Mouse (Mus musculus): ENCODE results near the gene Abhd6. TPM values are rescaled to one million over a fixed set of nuclear protein-coding genes. Genes with fewer than 3 reads are reported as not detected.
A peak's percentile ranks its signal among the peaks of the same experiment; 100 is the strongest.

Abhd6 gene
- polyA plus RNA-seq, 1 experiment from 2014 or later: 23.8 TPM

DNA sequence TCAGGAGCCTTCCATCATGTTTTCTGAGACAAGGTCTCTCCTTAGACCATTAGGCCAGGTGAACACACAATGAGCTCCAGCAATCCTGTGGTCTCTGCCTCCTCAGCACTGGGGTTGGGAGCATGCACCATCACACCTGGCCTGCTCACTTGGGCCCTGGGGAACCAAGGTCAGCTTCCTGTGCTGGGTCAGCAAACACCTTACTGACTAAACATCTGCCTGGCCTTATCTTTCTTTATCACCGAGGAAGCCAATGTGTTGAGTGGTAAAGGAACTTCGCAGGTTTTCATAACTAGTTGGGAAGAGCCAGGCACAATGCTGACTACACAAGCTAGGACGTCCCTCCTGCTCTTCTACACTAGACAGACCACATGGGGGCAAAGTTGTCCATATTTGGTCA lies 12.7 kb upstream of the Abhd6 start:
- 77% methylated on average over 3 of the region's 3 CpGs for WGBS
- no peak overlapping the region for H3K4me3 ChIP-seq (ENCODE audit: low read depth, low read length)
- no peaks in the 10 kb centered on the region for H3K9me3 ChIP-seq (ENCODE audit: control insufficient read depth, low read length)
- no peaks in the 10 kb centered on the region for H3K27me3 ChIP-seq (ENCODE audit: control insufficient read depth, insufficient read depth, low read length)
- H3K36me3 ChIP-seq (ENCODE audit: control insufficient read depth, insufficient read depth, low read length): no peaks in the 10 kb centered on the region
- H3K4me2 ChIP-seq (ENCODE audit: low read depth, severe bottlenecking): no peak overlapping the region
- H3K27ac ChIP-seq (replicated peaks; ENCODE audit: low read depth, low read length): no peak overlapping the region
- H3K9ac ChIP-seq (ENCODE audit: low read length): no peak overlapping the region
- no peaks in the 10 kb centered on the region for H3K4me1 ChIP-seq (ENCODE audit: control insufficient read depth, insufficient read depth, low read length)
- ATAC-seq (ENCODE audit: insufficient number of reproducible peaks, low FRiP score, low TSS enrichment, low read depth) (no peak), DNase-seq (ENCODE audit: low spot score) (no peak)

DNA sequence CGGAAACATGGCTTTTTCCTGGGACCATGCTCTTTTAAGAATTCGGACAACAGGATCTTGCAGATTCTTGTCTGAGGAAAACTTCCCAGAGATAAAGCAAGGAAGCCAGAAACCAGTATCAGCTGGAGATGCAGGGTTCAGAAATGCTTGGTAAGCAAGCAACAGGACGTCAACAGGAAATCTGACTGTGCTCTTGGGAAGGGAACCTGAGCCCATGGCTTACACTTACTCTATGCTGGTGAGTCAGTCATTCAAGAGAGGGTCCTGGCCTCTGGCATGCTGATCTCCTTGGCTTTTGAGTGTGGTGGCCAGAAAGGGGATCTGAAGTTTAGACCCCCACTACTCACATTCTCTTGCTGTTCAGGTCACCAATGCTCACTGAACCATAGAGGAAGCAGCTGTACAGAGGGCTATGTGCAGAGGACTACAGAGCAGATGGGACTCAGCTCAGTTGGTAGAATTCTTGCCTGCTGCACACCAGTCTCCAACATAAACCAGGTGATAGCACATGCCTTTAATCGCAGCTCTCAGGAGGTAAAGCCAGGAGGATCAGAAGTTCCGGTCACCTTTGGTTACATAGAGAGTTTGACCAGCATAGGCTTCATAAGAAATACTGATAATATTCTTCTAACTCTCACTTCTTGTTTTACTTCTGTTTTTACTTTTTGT lies 11.5 kb upstream of the Abhd6 start:
- Histone ChIP-seq H3K27ac (replicated peaks; ENCODE audit: low read depth, low read length) (no peak overlapping the region), H3K4me3 (ENCODE audit: low read depth, low read length) (no peak overlapping the region), H3K4me1 (ENCODE audit: control insufficient read depth, insufficient read depth, low read length) (no peaks in the 10 kb centered on the region), H3K27me3 (ENCODE audit: control insufficient read depth, insufficient read depth, low read length) (no peaks in the 10 kb centered on the region), H3K4me2 (ENCODE audit: low read depth, severe bottlenecking) (no peak overlapping the region), H3K36me3 (ENCODE audit: control insufficient read depth, insufficient read depth, low read length) (no peaks in the 10 kb centered on the region), H3K9me3 (ENCODE audit: control insufficient read depth, low read length) (no peaks in the 10 kb centered on the region), H3K9ac (ENCODE audit: low read length) (no peak overlapping the region)
- WGBS: 86% methylated on average over 5 of the region's 5 CpGs
- no peak for DNase-seq (ENCODE audit: low spot score)
- ATAC-seq (ENCODE audit: insufficient number of reproducible peaks, low FRiP score, low TSS enrichment, low read depth): no peak

DNA sequence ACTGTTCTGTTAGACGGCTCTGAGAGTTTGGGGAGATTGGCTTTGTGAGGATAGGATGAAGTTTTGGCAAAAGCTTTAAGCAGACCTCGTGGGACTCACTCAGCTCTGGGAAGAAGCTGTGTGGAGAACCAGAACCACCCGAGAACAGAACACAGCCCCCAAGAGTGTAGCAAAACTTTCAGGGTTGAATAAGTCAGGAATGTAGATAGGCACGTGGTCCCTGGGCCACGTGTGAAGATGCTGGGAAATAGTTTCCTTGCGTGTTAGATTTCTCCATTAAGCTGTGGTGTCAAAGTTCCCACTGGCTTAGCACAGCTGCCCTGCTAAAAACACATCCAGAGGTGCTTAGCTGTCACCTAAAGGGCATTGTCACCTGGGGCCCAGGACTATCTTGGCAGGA lies 10.5 kb upstream of the Abhd6 start:
- Histone ChIP-seq H3K36me3 (ENCODE audit: control insufficient read depth, insufficient read depth, low read length) (no peaks in the 10 kb centered on the region), H3K9me3 (ENCODE audit: control insufficient read depth, low read length) (no peaks in the 10 kb centered on the region), H3K9ac (ENCODE audit: low read length) (no peak overlapping the region), H3K27me3 (ENCODE audit: control insufficient read depth, insufficient read depth, low read length) (no peaks in the 10 kb centered on the region), H3K4me1 (ENCODE audit: control insufficient read depth, insufficient read depth, low read length) (no peaks in the 10 kb centered on the region), H3K4me3 (ENCODE audit: low read depth, low read length) (no peak overlapping the region), H3K27ac (replicated peaks; ENCODE audit: low read depth, low read length) (no peak overlapping the region), H3K4me2 (ENCODE audit: low read depth, severe bottlenecking) (no peak overlapping the region)
- DNase-seq (ENCODE audit: low spot score): no peak
- no peak for ATAC-seq (ENCODE audit: insufficient number of reproducible peaks, low FRiP score, low TSS enrichment, low read depth)
- WGBS: 67% methylated on average over 6 of the region's 6 CpGs

DNA sequence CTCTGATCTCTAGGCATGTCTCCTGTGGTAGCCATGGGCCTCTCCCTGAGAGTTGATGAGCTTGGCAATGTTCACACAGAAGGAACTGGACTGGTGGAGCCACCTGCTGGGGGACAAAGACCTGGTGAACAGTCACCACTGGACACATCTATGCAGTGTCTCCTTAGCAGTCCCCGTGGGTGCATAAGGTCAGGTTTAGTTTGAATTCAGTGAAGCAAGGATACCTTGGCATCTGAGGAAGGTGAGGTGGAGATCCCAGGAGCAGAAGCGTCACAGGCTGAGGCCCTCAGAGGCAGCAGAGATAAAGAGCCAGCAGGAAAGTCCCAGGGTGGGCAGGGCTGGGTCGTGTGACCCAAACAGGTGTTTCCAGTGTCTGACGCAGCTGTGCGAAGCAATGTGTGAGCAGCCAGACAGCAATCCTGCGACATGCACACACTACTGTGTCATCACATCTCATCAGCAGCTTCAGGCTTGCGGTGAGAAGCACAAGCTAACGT lies 8.4 kb upstream of the Abhd6 start, which contains the start of gene Dnase1l3:
Gene Dnase1l3 (minus strand): TSS at position 303 of the 497 bp plus-strand sequence.
- Histone ChIP-seq H3K36me3 (ENCODE audit: control insufficient read depth, insufficient read depth, low read length) (no peaks in the 10 kb centered on the region), H3K4me1 (ENCODE audit: control insufficient read depth, insufficient read depth, low read length) (no peaks in the 10 kb centered on the region), H3K4me2 (ENCODE audit: low read depth, severe bottlenecking) (no peak within 1 kb of the TSS), H3K27me3 (ENCODE audit: control insufficient read depth, insufficient read depth, low read length) (0 out of 2 replicates have a peak, but pooled peaks cover 3% of the 10 kb centered on the region), H3K4me3 (ENCODE audit: low read depth, low read length) (no peak within 1 kb of the TSS), H3K9me3 (ENCODE audit: control insufficient read depth, low read length) (no peaks in the 10 kb centered on the region), H3K9ac (ENCODE audit: low read length) (no peak within 1 kb of the TSS), H3K27ac (replicated peaks; ENCODE audit: low read depth, low read length) (no peak within 1 kb of the TSS)
- ATAC-seq (ENCODE audit: insufficient number of reproducible peaks, low FRiP score, low TSS enrichment, low read depth) (no peak), DNase-seq (ENCODE audit: low spot score) (peak; percentile 42)
- 68% methylated on average over 8 of the region's 8 CpGs for WGBS

DNA sequence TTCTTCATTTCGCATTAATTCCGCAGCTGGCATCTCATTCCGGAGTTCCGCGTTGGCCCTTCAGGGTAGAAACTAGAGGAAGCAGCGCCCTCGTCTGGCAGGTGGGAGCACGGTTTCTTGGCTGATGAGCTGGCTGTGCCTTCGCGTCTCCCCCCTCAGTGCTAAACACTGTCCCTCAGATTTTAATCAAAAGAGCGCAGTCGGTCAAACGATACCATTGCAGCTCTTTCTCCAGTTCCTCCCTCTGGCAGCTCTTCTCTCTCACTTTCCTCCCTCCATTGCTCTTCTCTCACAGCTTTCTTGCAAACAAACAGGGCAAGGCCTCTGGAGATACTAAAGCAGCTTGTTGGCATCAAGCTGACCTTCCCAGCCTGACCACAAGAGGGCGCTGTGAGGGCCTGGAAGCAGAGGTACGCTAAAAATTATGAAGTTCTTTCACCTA lies 5.4 kb upstream of the Abhd6 start:
- no peak overlapping the region; the same call in 1 of the 2 replicates for H3K9ac ChIP-seq (ENCODE audit: low read length)
- no peaks in the 10 kb centered on the region for H3K4me1 ChIP-seq (ENCODE audit: control insufficient read depth, insufficient read depth, low read length)
- 2% methylated on average over 15 of the region's 15 CpGs for WGBS
- ATAC-seq (ENCODE audit: insufficient number of reproducible peaks, low FRiP score, low TSS enrichment, low read depth): no peak
- peak; percentile 93 for DNase-seq (ENCODE audit: low spot score)
- no peaks in the 10 kb centered on the region for H3K9me3 ChIP-seq (ENCODE audit: control insufficient read depth, low read length)
- peaks cover 12% of the 10 kb centered on the region for H3K27me3 ChIP-seq (ENCODE audit: control insufficient read depth, insufficient read depth, low read length)
- no peaks in the 10 kb centered on the region for H3K36me3 ChIP-seq (ENCODE audit: control insufficient read depth, insufficient read depth, low read length)
- no peak overlapping the region for H3K27ac ChIP-seq (replicated peaks; ENCODE audit: low read depth, low read length)
- H3K4me2 ChIP-seq (ENCODE audit: low read depth, severe bottlenecking): peak overlapping the region; percentile 35
- no peak overlapping the region for H3K4me3 ChIP-seq (ENCODE audit: low read depth, low read length)

DNA sequence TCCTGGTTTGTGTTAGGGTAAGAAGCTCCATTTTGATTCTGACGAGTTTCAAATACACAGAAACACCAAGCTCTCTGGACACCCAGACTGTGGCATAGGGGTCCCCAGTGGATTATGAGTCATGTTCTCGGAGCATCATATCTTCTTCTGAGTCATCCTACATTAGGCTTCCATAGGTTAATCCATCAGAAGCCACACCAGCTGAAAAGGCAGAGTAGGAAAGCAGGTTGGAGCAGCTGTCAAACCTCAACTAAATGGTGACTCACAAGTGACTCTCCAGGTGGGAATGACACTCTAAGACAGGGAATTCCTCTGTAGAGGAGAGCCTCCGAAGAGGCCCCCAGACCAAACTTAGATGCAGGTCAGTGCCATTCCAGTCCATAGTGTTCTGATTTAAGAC lies 3.7 kb upstream of the Abhd6 start:
- Histone ChIP-seq H3K27me3 (ENCODE audit: control insufficient read depth, insufficient read depth, low read length) (peaks cover 12% of the 10 kb centered on the region), H3K4me3 (ENCODE audit: low read depth, low read length) (no peak overlapping the region), H3K4me2 (ENCODE audit: low read depth, severe bottlenecking) (no peak overlapping the region), H3K27ac (replicated peaks; ENCODE audit: low read depth, low read length) (no peak overlapping the region), H3K36me3 (ENCODE audit: control insufficient read depth, insufficient read depth, low read length) (no peaks in the 10 kb centered on the region), H3K9me3 (ENCODE audit: control insufficient read depth, low read length) (no peaks in the 10 kb centered on the region), H3K4me1 (ENCODE audit: control insufficient read depth, insufficient read depth, low read length) (peaks cover 3% of the 10 kb centered on the region; the same call in 1 of the 2 replicates), H3K9ac (ENCODE audit: low read length) (no peak overlapping the region)
- ATAC-seq (ENCODE audit: insufficient number of reproducible peaks, low FRiP score, low TSS enrichment, low read depth): no peak
- no peak for DNase-seq (ENCODE audit: low spot score)
- WGBS: 85% methylated on average over 3 of the region's 3 CpGs

DNA sequence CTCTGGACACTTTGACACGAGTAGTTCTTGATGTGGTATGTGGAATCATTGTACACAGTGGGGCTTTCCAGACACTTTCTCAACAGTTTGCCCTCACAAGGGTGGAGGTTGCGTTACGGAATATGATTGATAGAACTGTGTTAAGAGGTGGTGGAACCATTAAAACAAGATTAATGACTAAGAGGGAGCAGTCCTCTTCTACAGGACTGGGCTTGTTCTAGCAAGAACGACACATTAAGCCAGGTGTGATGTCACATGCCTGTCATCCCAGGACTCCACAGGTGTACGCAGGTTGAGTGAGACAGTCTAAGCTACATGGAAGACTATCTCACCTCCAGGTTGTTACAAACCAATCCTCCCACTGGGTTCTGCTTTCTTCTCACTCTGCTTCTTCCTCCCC lies 3.3 kb upstream of the Abhd6 start:
- H3K4me2 ChIP-seq (ENCODE audit: low read depth, severe bottlenecking): no peak overlapping the region
- no peak overlapping the region for H3K27ac ChIP-seq (replicated peaks; ENCODE audit: low read depth, low read length)
- peaks cover 14% of the 10 kb centered on the region for H3K27me3 ChIP-seq (ENCODE audit: control insufficient read depth, insufficient read depth, low read length)
- WGBS: 69% methylated on average over 5 of the region's 5 CpGs
- no peak overlapping the region for H3K4me3 ChIP-seq (ENCODE audit: low read depth, low read length)
- H3K9ac ChIP-seq (ENCODE audit: low read length): no peak overlapping the region
- peaks cover 3% of the 10 kb centered on the region; the same call in 1 of the 2 replicates for H3K4me1 ChIP-seq (ENCODE audit: control insufficient read depth, insufficient read depth, low read length)
- no peaks in the 10 kb centered on the region for H3K36me3 ChIP-seq (ENCODE audit: control insufficient read depth, insufficient read depth, low read length)
- ATAC-seq (ENCODE audit: insufficient number of reproducible peaks, low FRiP score, low TSS enrichment, low read depth): no peak
- no peak for DNase-seq (ENCODE audit: low spot score)
- no peaks in the 10 kb centered on the region for H3K9me3 ChIP-seq (ENCODE audit: control insufficient read depth, low read length)

DNA sequence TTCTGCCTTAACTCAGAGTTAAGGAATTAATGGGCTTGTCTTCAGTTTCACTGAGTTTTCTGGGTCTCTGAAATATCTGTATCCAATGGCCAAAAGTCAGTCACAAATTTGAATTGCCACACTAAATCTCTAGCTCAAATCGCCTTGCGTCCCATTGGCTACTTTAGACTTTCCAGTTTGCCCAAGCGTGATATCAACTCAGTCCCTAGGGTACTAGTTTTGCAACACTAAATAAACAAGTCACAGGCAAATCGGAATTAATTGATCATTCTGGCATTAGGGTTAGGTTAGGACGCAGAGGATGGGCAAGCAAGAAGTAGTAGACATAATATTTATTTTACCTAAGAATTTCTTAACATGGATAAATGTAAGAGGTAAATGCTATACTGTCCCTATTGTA lies 2.5 kb upstream of the Abhd6 start:
- H3K4me1 ChIP-seq (ENCODE audit: control insufficient read depth, insufficient read depth, low read length): peaks cover 3% of the 10 kb centered on the region; the same call in 1 of the 2 replicates
- no peaks in the 10 kb centered on the region for H3K9me3 ChIP-seq (ENCODE audit: control insufficient read depth, low read length)
- ATAC-seq (ENCODE audit: insufficient number of reproducible peaks, low FRiP score, low TSS enrichment, low read depth) (no peak), DNase-seq (ENCODE audit: low spot score) (no peak)
- no peaks in the 10 kb centered on the region for H3K36me3 ChIP-seq (ENCODE audit: control insufficient read depth, insufficient read depth, low read length)
- WGBS: 85% methylated on average over 5 of the region's 5 CpGs
- H3K4me3 ChIP-seq (ENCODE audit: low read depth, low read length): no peak overlapping the region
- H3K27ac ChIP-seq (replicated peaks; ENCODE audit: low read depth, low read length): no peak overlapping the region
- H3K9ac ChIP-seq (ENCODE audit: low read length): no peak overlapping the region
- H3K4me2 ChIP-seq (ENCODE audit: low read depth, severe bottlenecking): no peak overlapping the region
- peaks cover 14% of the 10 kb centered on the region for H3K27me3 ChIP-seq (ENCODE audit: control insufficient read depth, insufficient read depth, low read length)

Data from limb, embryonic 11.5 days (tissue).